ENCODE assay signal across 9 mouse cellular contexts in the genomic region with DNA sequence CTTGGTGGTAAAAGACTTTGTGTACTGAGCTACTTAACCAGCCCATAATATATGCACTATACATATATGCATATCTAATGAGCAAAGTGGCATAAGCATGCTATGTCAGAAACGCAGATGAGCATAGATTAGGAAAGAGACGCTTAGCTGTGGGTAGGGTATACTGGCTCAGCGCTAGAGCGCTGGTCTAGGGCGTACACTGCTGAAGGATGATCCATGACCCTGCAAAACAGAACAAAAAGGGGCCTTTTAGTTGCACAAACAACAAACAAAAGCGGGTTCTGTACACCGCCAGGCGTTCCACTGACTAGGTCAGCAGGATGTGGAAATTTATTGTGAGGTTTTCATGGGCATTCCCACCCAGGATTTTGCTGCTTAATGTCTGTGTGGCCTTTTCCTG. TPM values are rescaled to one million over a fixed set of nuclear protein-coding genes. Genes with fewer than 3 reads are reported as not detected.
DNase-seq lines count a peak whose midpoint lies in the region; ATAC-seq and TF ChIP-seq lines count a peak whose summit lies in the region.
"Had no signal": no experiment of that assay in that cellular context is flagged by ENCODE, and none has a peak within 500 bp of the region (broad histone marks: within the 10 kb centered on the region; RNA-seq: fewer than 3 reads in every experiment).

No protein-coding gene starts in this region.

- 61% methylated on average over 8 of the region's 8 CpGs for WGBS in intestine, embryonic 16.5 days
- WGBS in intestine, embryonic 15.5 days, result 64% methylated on average over 8 of the region's 8 CpGs
- WGBS in hindbrain, embryonic 13.5 days, result 27% methylated on average over 8 of the region's 8 CpGs
- WGBS in stomach, postnatal 0 days, result 60% methylated on average over 8 of the region's 8 CpGs

- no peak for TF ChIP-seq CTCF in stomach, postnatal 0 days (IDR thresholded peaks at IDR 0.05; ENCODE audit: low read depth)

- H3K27me3 ChIP-seq in intestine, embryonic 16.5 days (replicated peaks; ENCODE audit: control insufficient read depth, insufficient read depth, low read length), result no peaks in the 10 kb centered on the region
- H3K27me3 ChIP-seq in intestine, embryonic 15.5 days (replicated peaks), result no peaks in the 10 kb centered on the region
- no peaks in the 10 kb centered on the region for H3K27me3 ChIP-seq in hindbrain, embryonic 13.5 days
- no peaks in the 10 kb centered on the region for H3K27me3 ChIP-seq in stomach, postnatal 0 days (ENCODE audit: control insufficient read depth, insufficient read depth, low read length)

- H3K9ac ChIP-seq in intestine, embryonic 16.5 days (ENCODE audit: low read depth, low read length), result no peak overlapping the region; the same call in 1 of the 2 replicates
- H3K9ac ChIP-seq in intestine, embryonic 15.5 days, result no peak overlapping the region
- H3K9ac ChIP-seq in hindbrain, embryonic 13.5 days, result 0 out of 2 replicates have a peak overlapping the region, but pooled peaks have one; percentile 20
- H3K9ac ChIP-seq in stomach, postnatal 0 days (ENCODE audit: low read length), result no peak overlapping the region

- no peaks in the 10 kb centered on the region for H3K9me3 ChIP-seq in intestine, embryonic 16.5 days (ENCODE audit: control insufficient read depth, low read length)
- H3K9me3 ChIP-seq in intestine, embryonic 15.5 days, result no peaks in the 10 kb centered on the region
- H3K9me3 ChIP-seq in hindbrain, embryonic 13.5 days, result no peaks in the 10 kb centered on the region
- H3K9me3 ChIP-seq in stomach, postnatal 0 days (ENCODE audit: control insufficient read depth, low read length), result no peaks in the 10 kb centered on the region

- H3K4me3 ChIP-seq in intestine, embryonic 16.5 days (ENCODE audit: low read length), result no peak overlapping the region
- H3K4me3 ChIP-seq in intestine, embryonic 15.5 days (replicated peaks), result no peak overlapping the region
- no peak overlapping the region for H3K4me3 ChIP-seq in hindbrain, embryonic 13.5 days
- no peak overlapping the region for H3K4me3 ChIP-seq in stomach, postnatal 0 days (ENCODE audit: low read depth, low read length)

- no peak overlapping the region for H3K4me2 ChIP-seq in intestine, embryonic 16.5 days (ENCODE audit: low read depth, low read length)
- H3K4me2 ChIP-seq in intestine, embryonic 15.5 days (replicated peaks), result no peak overlapping the region
- no peak overlapping the region for H3K4me2 ChIP-seq in hindbrain, embryonic 13.5 days
- H3K4me2 ChIP-seq in stomach, postnatal 0 days (replicated peaks; ENCODE audit: low read depth), result no peak overlapping the region

- H3K4me1 ChIP-seq in intestine, embryonic 16.5 days (ENCODE audit: control insufficient read depth, insufficient read depth, low read length), result peaks cover 20% of the 10 kb centered on the region
- peaks cover 14% of the 10 kb centered on the region for H3K4me1 ChIP-seq in intestine, embryonic 15.5 days (replicated peaks)
- H3K4me1 ChIP-seq in hindbrain, embryonic 13.5 days (replicated peaks), result peaks cover 41% of the 10 kb centered on the region
- H3K4me1 ChIP-seq in stomach, postnatal 0 days (replicated peaks; ENCODE audit: control insufficient read depth, insufficient read depth), result peaks cover 5% of the 10 kb centered on the region

- peak overlapping the region; percentile 57 for H3K27ac ChIP-seq in intestine, embryonic 16.5 days (ENCODE audit: low read length)
- no peak overlapping the region; the same call in 1 of the 2 replicates for H3K27ac ChIP-seq in intestine, embryonic 15.5 days
- H3K27ac ChIP-seq in hindbrain, embryonic 13.5 days, result no peak overlapping the region
- peak overlapping the region; percentile 83 for H3K27ac ChIP-seq in stomach, postnatal 0 days (replicated peaks)

- no peaks in the 10 kb centered on the region for H3K36me3 ChIP-seq in intestine, embryonic 16.5 days (ENCODE audit: control insufficient read depth, insufficient read depth, low read length)
- H3K36me3 ChIP-seq in intestine, embryonic 15.5 days, result no peaks in the 10 kb centered on the region
- no peaks in the 10 kb centered on the region for H3K36me3 ChIP-seq in hindbrain, embryonic 13.5 days
- H3K36me3 ChIP-seq in stomach, postnatal 0 days (ENCODE audit: control insufficient read depth, insufficient read depth, low read length), result no peaks in the 10 kb centered on the region

- peak; percentile 15 for DNase-seq in thymus, postnatal 0 days (ENCODE audit: low spot score)
- no peak for DNase-seq in thymus, postnatal 36 days
- no peak for DNase-seq in stomach, postnatal 0 days (ENCODE audit: low spot score)
- no peak for DNase-seq in adrenal gland, adult 18-20 months (ENCODE audit: low spot score in 2 of 2)
- no peak for DNase-seq in spleen, postnatal 10 days (ENCODE audit: low spot score in 2 of 2)
- DNase-seq: layer of hippocampus, postnatal 36 days had no signal

- no peak for TF ChIP-seq EP300 in stomach, postnatal 0 days (optimal IDR thresholded peaks at IDR 0.05)

- ATAC-seq in intestine, embryonic 16.5 days, result no peak
- ATAC-seq in intestine, embryonic 15.5 days, result no peak
- peak; percentile 46; the same call in 1 of the 2 replicates for ATAC-seq in hindbrain, embryonic 13.5 days (ENCODE audit: low FRiP score)
- no peak for ATAC-seq in stomach, postnatal 0 days (ENCODE audit: low FRiP score, low TSS enrichment)

RNA-seq across cellular contexts. Expression of gene Irf2bp2, which starts 8.9 kb away (rescaled TPM):
- 11.5 and 11.9 TPM in 2 replicates for polyA plus RNA-seq in intestine, embryonic 16.5 days (2015; fragmentation: Nextera tagmentation; extraction: Ambion mirVana)
- 14.1 and 16.1 TPM in 2 replicates for polyA plus RNA-seq in intestine, embryonic 15.5 days (2015; fragmentation: Nextera tagmentation; extraction: Ambion mirVana)
- 14.9 and 20.3 TPM in 2 replicates for polyA plus RNA-seq in thymus, postnatal 0 days (2015; fragmentation: Nextera tagmentation; extraction: Ambion mirVana)
- polyA plus RNA-seq in hindbrain, embryonic 13.5 days (2015; fragmentation: Nextera tagmentation; extraction: Ambion mirVana), result 9.0 TPM in 2 replicates
- 10.1 and 10.2 TPM in 2 replicates for polyA plus RNA-seq in stomach, postnatal 0 days (2015; fragmentation: Nextera tagmentation; extraction: Ambion mirVana)
- 100 to 1,000 TPM; 118 to 119 TPM for total RNA-seq in adrenal gland, adult 18-20 months (2021)

Comparison
In these comparisons a context has a peak if more than half of its experiments do, and no peak if none do; other contexts are left out.
1. H3K27ac ChIP-seq: peak in intestine, embryonic 16.5 days (single experiment) and stomach, postnatal 0 days (single experiment); none in intestine, embryonic 15.5 days (single experiment) and hindbrain, embryonic 13.5 days (single experiment).